Mouse (Mus musculus): Measurements from ENCODE around the gene Myt1.

GRCm38 (mm10) chr2:181716991-181717390 lies 46.1 kb upstream of the Myt1 start:
- TF ChIP-seq USF1 (IDR thresholded peaks at IDR 0.05; ENCODE audit: low read depth) = no peak
- no peak for TF ChIP-seq POLR2A (IDR thresholded peaks at IDR 0.05; ENCODE audit: insufficient read length, low read depth)
- TF ChIP-seq MAX (IDR thresholded peaks at IDR 0.05; ENCODE audit: low read depth) = no peak
- no peak for TF ChIP-seq TCF12 (IDR thresholded peaks at IDR 0.05; ENCODE audit: insufficient read depth, poor library complexity, severe bottlenecking)
- TF ChIP-seq CEBPB (IDR thresholded peaks at IDR 0.05; ENCODE audit: insufficient read depth, poor library complexity, severe bottlenecking) = no peak
- TF ChIP-seq E2F4 (IDR thresholded peaks at IDR 0.05; ENCODE audit: insufficient read depth) = no peak
- TF ChIP-seq SRF (IDR thresholded peaks at IDR 0.05; ENCODE audit: control insufficient read depth, insufficient read length, low read depth) = no peak
- TF ChIP-seq MYOD1 (IDR thresholded peaks at IDR 0.05; ENCODE audit: control insufficient read depth in 1 of 3, insufficient read length in 2 of 3, low read depth in 2 of 3) = no peak
- TF ChIP-seq TCF3 (IDR thresholded peaks at IDR 0.05; ENCODE audit: insufficient read length, low read depth) = no peak
- no peak for TF ChIP-seq POLR2AphosphoS2 (IDR thresholded peaks at IDR 0.05; ENCODE audit: insufficient read length, low read depth)
- TF ChIP-seq MYOG (IDR thresholded peaks at IDR 0.05; ENCODE audit: control insufficient read depth in 1 of 3, insufficient read depth in 1 of 3, insufficient read length in 2 of 3, low read depth in 2 of 3) = no peak

Measured in myocyte (in vitro differentiated cells).